Mouse (Mus musculus) CD4-positive, CD25-positive, alpha-beta regulatory T cell (primary cell): ENCODE data around the gene Zfp672. TPM values are rescaled to one million over a fixed set of nuclear protein-coding genes. Genes with fewer than 3 reads are reported as not detected.

Experiments used
- polyA plus RNA-seq: library from polyadenylated mRNA; unstranded; fragments of 100-300 nt; shearing (Covaris generic); gene quantifications from one replicate; pipeline ENCODE4 v1.2.1, GENCODE M21; 2017

The Zfp672 gene
- polyA plus RNA-seq: 44.2 TPM

GRCm38 (mm10) chr11:58330276-58331148 lies at the start of gene Zfp672, which contains the start of gene Sh3bp5l:
Gene Zfp672 (minus strand): TSS chr11:58330339.
Gene Sh3bp5l (plus strand): TSS chr11:58330724.

GRCm38 (mm10) chr11:58378763-58379278 lies 48.7 kb upstream of the Zfp672 start, which contains the start of gene Lypd8:
Gene Lypd8 (plus strand): TSS chr11:58379043.

GRCm38 (mm10) chr11:58306860-58307308 lies 23.3 kb downstream of the Zfp672 start, which contains the start of gene Zfp692:
Gene Zfp692 (plus strand): TSS chr11:58307069.

GRCm38 (mm10) chr11:58274572-58274971 lies 55.6 kb downstream of the Zfp672 start, which contains the start of gene 4930438A08Rik:
Gene 4930438A08Rik (plus strand): TSS chr11:58274799.

Other genes with a start within 250 kb of the Zfp672 start
- 0.28 TPM for gene Gm12248, start 237.2 kb downstream of the Zfp672 start, polyA plus RNA-seq
- 100 TPM for gene Cnot8, start 226.2 kb downstream of the Zfp672 start, polyA plus RNA-seq
- gene Gemin5, start 161.8 kb downstream of the Zfp672 start, polyA plus RNA-seq: 17.7 TPM
- 67.5 TPM for gene Mrpl22, start 158.7 kb downstream of the Zfp672 start, polyA plus RNA-seq
- 365 TPM for gene Igtp, start 130.8 kb downstream of the Zfp672 start, polyA plus RNA-seq
- 45.8 TPM for gene Irgm2, start 130.7 kb downstream of the Zfp672 start, polyA plus RNA-seq
- gene 4930438A08Rik, start 55.5 kb downstream of the Zfp672 start, polyA plus RNA-seq: not detected
- 51.1 TPM for gene Zfp692, start 23.3 kb downstream of the Zfp672 start, polyA plus RNA-seq
- 21.6 TPM for gene Sh3bp5l, start 385 bp upstream of the Zfp672 start, polyA plus RNA-seq
- not detected for gene Lypd8, start 48.7 kb upstream of the Zfp672 start, polyA plus RNA-seq
- gene 1810065E05Rik, start 90.8 kb upstream of the Zfp672 start, polyA plus RNA-seq: not detected
- gene Gm12253, start 102.2 kb upstream of the Zfp672 start, polyA plus RNA-seq: 0.13 TPM
- gene Lypd9, start 122.6 kb upstream of the Zfp672 start, polyA plus RNA-seq: not detected
- not detected for gene Olfr30, start 131.9 kb upstream of the Zfp672 start, polyA plus RNA-seq
- gene Olfr332, start 162.2 kb upstream of the Zfp672 start, polyA plus RNA-seq: not detected
- not detected for gene Olfr331, start 172.2 kb upstream of the Zfp672 start, polyA plus RNA-seq
- gene Olfr330, start 204.5 kb upstream of the Zfp672 start, polyA plus RNA-seq: 0.17 TPM
- not detected for gene Olfr329-ps, start 216.1 kb upstream of the Zfp672 start, polyA plus RNA-seq
- not detected for gene Olfr328, start 225.3 kb upstream of the Zfp672 start, polyA plus RNA-seq
- not detected for gene Olfr224, start 240.2 kb upstream of the Zfp672 start, polyA plus RNA-seq
- not detected for gene Olfr325, start 247.4 kb upstream of the Zfp672 start, polyA plus RNA-seq